Mouse (Mus musculus) Patski (cell line): ENCODE results near the gene Prdm5. TPM values are rescaled to one million over a fixed set of nuclear protein-coding genes. Genes with fewer than 3 reads are reported as not detected.

Experiments
- ATAC-seq: fragments of 100-300 bp; one replicate; pipeline ENCODE4 v1.8.0; 2021
- CTCF ChIA-PET: fragments of 350-600 bp; sonication (Branson Sonifier 250); formaldehyde crosslinking; loops from one replicate; lab custom pipeline; 2022; ENCODE audit warnings: inconsistent platforms; lab: Charles Lee
- POLR2A ChIA-PET: fragments of 350-600 bp; sonication (Branson Sonifier 250); formaldehyde crosslinking; loops from one replicate; lab custom pipeline; 2022; ENCODE audit warnings: antibody characterized with exemption, inconsistent platforms; lab: Charles Lee
- DNase-seq: peaks from one replicate; pipeline ENCODE4 v3.0.0-alpha.2; 2011; ENCODE audit warnings: low read depth, low spot score
- H3K27me3 ChIP-seq: fragments of 371-371 bp; one replicate; pipeline ENCODE4 v1.5.1; 2021
- CTCF ChIP-seq: fragments of 100-300 bp; IDR thresholded peaks from one replicate; pipeline ENCODE4 v1.5.1; 2021
- in situ Hi-C: fragments of 300-500 bp; cut with MboI; formaldehyde crosslinking; loops from 3 replicates; pipeline ENCODE4 v1.11.1; 2018; ENCODE audit warnings: low pct_unique_long_range_greater_than_20kb, mixed read lengths
- polyA plus RNA-seq: library from polyadenylated mRNA; unstranded; gene quantifications from one replicate; pipeline ENCODE4 v1.2.3, GENCODE M21; 2021

Gene Prdm5
- polyA plus RNA-seq, 1 experiment from 2014 or later, result 10.9 TPM

DNA sequence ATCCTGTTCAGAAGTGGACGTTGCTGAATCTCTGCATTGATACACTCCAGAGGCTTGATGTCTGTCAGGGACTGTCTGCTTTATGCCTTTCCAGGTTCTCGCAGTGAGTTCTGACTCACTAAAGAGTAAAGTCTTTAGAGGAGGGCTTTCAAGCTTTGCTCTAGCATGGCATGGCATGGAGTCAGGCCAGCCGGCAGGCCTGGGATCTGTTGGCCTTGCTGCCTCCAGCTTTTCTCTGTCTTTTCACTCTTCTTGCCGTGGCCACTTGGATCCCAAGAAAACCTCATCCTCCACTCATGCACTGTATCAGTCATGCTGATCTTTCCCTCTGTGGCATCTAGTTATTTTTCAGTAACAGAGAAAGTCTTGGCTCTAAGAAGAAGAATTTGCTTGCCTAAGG lies 87.1 kb downstream of the Prdm5 start:
- ATAC-seq (no peak), DNase-seq (no peak)
- in situ Hi-C loops, result no loop called here
- POLR2A ChIA-PET, result no interaction called here
- CTCF ChIA-PET, result no interaction called here
- no peak for TF ChIP-seq CTCF
- H3K27me3 ChIP-seq, result no peaks in the 10 kb centered on the region

- DNase-seq, result no peak
- H3K27me3 ChIP-seq, result no peaks in the 10 kb centered on the region
- POLR2A ChIA-PET, result no interaction called here
- ATAC-seq, result no peak
- in situ Hi-C loops, result no loop called here
- TF ChIP-seq CTCF, result no peak
- CTCF ChIA-PET, result no interaction called here
Observed at GRCm38 (mm10) chr6:65871754-65872278, 93.0 kb downstream of the Prdm5 start.

- in situ Hi-C loops, result no loop called here
- ATAC-seq (no peak), DNase-seq (no peak)
- TF ChIP-seq CTCF, result no peak
- POLR2A ChIA-PET, result no interaction called here
- H3K27me3 ChIP-seq, result no peaks in the 10 kb centered on the region
- CTCF ChIA-PET, result no interaction called here
Observed at GRCm38 (mm10) chr6:65878300-65878699, 99.5 kb downstream of the Prdm5 start.

DNA sequence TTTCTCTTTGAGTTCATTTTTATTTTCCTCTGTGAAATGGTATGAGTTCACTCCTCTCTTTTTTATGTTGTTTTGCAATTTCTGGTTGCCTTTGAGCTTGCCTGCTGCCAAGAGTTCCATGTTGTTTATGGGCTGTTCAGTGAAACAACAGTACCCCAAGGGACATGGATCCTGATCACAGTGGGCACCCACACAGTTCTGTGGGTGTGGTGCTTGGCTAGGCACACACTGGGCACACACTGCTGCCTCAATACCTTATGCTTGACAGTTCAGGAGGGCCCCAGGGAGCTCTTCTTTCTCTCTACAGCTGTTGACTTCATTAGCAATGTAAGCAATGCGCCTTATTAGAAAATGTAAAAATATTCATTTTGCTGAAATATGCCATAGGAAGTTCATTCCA lies 110.0 kb downstream of the Prdm5 start:
- ChIA-PET CTCF (no interaction called here), POLR2A (no interaction called here)
- no peak for TF ChIP-seq CTCF
- ATAC-seq, result no peak
- DNase-seq, result no peak
- in situ Hi-C loops, result no loop called here
- H3K27me3 ChIP-seq, result no peaks in the 10 kb centered on the region

DNA sequence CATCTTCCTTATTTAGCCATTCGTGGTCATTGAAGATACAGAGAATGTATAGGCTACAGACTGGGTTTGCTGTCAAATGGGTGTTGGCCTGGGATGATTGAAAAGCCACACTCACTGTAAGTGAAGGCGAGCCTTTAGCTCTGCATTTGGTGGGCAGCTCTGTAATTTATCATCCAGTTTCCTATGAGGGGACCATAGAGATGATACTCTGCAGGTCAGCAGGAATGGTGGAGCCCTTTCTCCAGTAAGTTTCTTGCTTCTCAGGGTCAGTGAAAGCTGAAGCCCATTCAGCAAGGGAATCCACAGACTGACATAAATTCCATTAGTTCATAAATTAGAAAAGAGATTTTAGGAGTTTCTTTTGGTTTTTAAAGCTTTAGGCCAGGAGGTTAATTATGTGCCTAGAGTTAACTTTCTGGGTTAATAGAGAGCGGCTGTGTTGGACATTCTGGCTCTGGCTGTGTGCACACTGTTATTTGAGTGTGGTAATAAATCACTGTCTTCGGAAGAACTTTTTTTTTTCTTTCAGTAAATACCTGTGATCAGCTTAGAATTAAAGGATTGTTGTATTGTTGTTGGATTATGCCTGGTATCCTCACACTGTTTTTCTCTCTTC lies 113.4 kb downstream of the Prdm5 start:
- POLR2A ChIA-PET, result no interaction called here
- TF ChIP-seq CTCF, result no peak
- DNase-seq (no peak), ATAC-seq (no peak)
- in situ Hi-C loops, result no loop called here
- no peaks in the 10 kb centered on the region for H3K27me3 ChIP-seq
- CTCF ChIA-PET, result no interaction called here

DNA sequence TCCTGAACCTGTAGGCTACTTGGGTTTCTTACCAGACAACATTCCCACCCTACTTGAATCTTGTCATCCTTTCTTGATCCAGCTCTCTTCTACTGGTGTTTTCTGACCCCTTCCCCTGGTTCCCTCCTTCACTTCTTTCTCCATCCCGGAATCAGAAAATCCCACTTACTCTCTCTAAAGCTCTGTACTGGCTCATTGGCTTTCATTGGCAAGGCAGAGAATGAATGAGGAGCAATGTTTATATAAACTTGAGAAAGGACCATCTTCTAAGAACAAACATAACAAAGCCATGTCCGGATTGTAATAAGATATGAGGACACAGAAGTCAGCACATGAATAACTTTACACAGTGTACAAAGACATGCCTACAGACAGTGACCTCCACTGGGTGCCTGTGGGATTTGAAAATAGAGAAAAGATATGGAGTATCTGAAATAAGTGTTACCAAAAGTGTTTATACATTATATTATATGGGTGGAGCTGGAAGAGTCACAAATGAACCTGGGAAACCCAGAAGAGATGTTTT lies 127.9 kb downstream of the Prdm5 start:
- in situ Hi-C loops, result no loop called here
- ChIA-PET CTCF (interaction anchor here (1.5 kb wide), 1 partner anchor 9 kb away, joined by 4 read pairs; no protein-coding TSS in a partner anchor), POLR2A (no interaction called here)
- no peak for ATAC-seq
- TF ChIP-seq CTCF, result no peak
- no peak for DNase-seq
- no peaks in the 10 kb centered on the region for H3K27me3 ChIP-seq

- TF ChIP-seq CTCF, result no peak
- ATAC-seq, result no peak
- H3K27me3 ChIP-seq, result no peaks in the 10 kb centered on the region
- no peak for DNase-seq
- CTCF ChIA-PET, result interaction anchor here (1.1 kb wide), 1 partner anchor 9 kb away, joined by 4 read pairs; no protein-coding TSS in a partner anchor
- in situ Hi-C loops, result no loop called here
- POLR2A ChIA-PET, result no interaction called here
Observed at GRCm38 (mm10) chr6:65915421-65915820, 136.6 kb downstream of the Prdm5 start.

- ATAC-seq, result no peak
- ChIA-PET POLR2A (no interaction called here), CTCF (no interaction called here)
- no peak for DNase-seq
- no peaks in the 10 kb centered on the region for H3K27me3 ChIP-seq
- in situ Hi-C loops, result no loop called here
- TF ChIP-seq CTCF, result no peak
Observed at GRCm38 (mm10) chr6:65921703-65922102, 142.9 kb downstream of the Prdm5 start.

DNA sequence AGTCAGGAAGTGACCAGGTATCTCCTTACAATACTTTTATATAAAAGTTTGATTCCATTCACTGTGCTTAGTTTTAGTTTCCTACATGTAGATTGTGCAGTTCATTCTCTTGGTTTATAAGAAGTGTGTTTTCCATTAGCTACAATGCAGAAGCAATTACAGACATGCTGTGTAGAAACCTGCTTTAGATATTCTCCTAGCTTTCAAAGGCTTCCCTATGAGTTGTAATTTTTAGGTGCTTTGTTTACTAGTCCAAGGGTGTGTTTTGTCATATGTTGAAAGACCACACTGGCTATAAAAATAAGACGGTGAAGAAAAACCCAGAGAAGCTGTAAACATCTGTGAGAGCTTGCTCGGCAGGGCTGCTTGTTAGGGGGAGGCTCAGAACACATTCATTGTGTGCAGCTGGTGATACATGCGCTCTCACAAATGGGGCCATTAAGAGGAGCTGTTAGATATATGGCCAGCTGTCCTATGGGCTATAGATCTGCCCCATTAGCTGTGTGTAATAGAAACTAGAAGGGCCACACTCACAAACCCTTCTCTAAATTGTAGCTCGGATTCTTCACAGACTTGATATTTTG lies 144.8 kb downstream of the Prdm5 start:
- no peak for ATAC-seq
- ChIA-PET POLR2A (interaction anchor here (0.6 kb wide), 1 partner anchor 599 kb away, joined by 11 read pairs; no protein-coding TSS in a partner anchor), CTCF (interaction anchor here (1.0 to 1.6 kb wide), 2 partner anchors 20 to 22 kb away, joined by 3 to 5 read pairs; no protein-coding TSS in a partner anchor)
- DNase-seq, result no peak
- no peaks in the 10 kb centered on the region for H3K27me3 ChIP-seq
- no peak for TF ChIP-seq CTCF
- in situ Hi-C loops, result no loop called here

- TF ChIP-seq CTCF, result no peak
- H3K27me3 ChIP-seq, result no peaks in the 10 kb centered on the region
- CTCF ChIA-PET, result no interaction called here
- DNase-seq (no peak), ATAC-seq (no peak)
- POLR2A ChIA-PET, result no interaction called here
- in situ Hi-C loops, result no loop called here
Observed at GRCm38 (mm10) chr6:65925737-65926333, 147.0 kb downstream of the Prdm5 start.

DNA sequence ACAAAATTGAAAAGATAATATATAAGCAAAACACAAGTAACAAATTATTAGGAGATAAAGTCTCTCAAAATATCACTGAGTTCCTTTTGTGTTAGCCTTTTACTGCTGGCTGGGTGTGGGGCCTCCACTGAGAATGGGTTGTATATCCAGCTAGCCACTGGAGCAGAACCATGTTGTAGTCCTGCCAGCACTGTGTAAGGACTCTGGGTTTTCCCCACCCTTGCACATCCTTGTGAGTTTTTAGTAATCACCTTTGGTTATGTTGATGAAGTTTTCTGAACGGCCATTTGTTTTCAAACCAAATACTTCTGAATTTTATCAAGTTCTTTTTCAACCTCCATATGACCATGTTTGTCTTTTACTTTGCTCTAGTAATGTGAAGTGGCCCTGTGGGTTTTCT lies 151.7 kb downstream of the Prdm5 start:
- H3K27me3 ChIP-seq, result no peaks in the 10 kb centered on the region
- DNase-seq (no peak), ATAC-seq (no peak)
- ChIA-PET POLR2A (no interaction called here), CTCF (no interaction called here)
- in situ Hi-C loops, result no loop called here
- no peak for TF ChIP-seq CTCF
